Mouse (Mus musculus) liver, embryonic 14.5 days (tissue): ENCODE data around the gene Sgms1.

Experiments used
- CTCF ChIP-seq: IDR thresholded peaks from 2 replicates; pipeline ENCODE4 v1.5.1; 2016; ENCODE audit warnings: antibody characterized with exemption, low read depth, control low read depth
- EP300 ChIP-seq: IDR thresholded peaks from 2 replicates; pipeline ENCODE4 v1.6.1; 2016; ENCODE audit warnings: antibody characterized with exemption, low read depth

DNA sequence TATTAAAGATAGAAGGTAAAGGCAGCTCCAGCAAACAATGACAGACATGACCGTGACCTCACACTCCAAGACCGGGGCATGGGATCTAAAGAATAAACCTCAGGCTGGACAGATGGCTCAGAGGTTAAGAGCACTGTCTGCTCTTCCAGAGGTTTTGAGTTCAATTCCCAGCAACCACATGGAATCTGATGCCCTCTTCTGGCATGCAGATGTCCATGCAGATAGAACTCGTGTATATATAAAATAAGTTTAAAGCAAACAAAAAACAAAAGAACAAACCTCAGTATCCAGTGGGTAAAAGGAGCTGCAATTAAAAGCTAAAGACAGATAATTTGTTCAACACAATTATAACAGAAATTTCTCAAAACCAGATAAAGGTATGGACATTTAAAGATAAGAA, 290.9 kb downstream of the Sgms1 start:
- no peak for TF ChIP-seq CTCF
- no peak for TF ChIP-seq EP300
